Mouse (Mus musculus) lung, postnatal 0 days (tissue): Measurements from ENCODE around the gene Gusb. TPM values are rescaled to one million over a fixed set of nuclear protein-coding genes. Genes with fewer than 3 reads are reported as not detected.

Experiments used
- ATAC-seq: fragments of 200-750 bp; cut with Nextera tagmentation; 2 replicates; pipeline ENCODE4 v1.8.0; 2017; ENCODE audit warnings: moderate library complexity
- DNase-seq: peaks from one replicate; pipeline ENCODE4 v3.0.0-alpha.2; 2016; ENCODE audit warnings: low spot score
- H3K27ac ChIP-seq: fragments of 300-500 bp; sonication (generic); 2 replicates; pipeline ENCODE4 v1.5.1; 2014; ENCODE audit warnings: antibody characterized with exemption, mild to moderate bottlenecking, low read length, mixed read lengths
- H3K27me3 ChIP-seq: fragments of 300-500 bp; sonication (generic); replicated peaks from 2 replicates; pipeline ENCODE4 v1.6.1; 2014; ENCODE audit warnings: low read length, mixed read lengths; ENCODE audit not compliant: insufficient read depth
- H3K36me3 ChIP-seq: fragments of 300-500 bp; sonication (generic); 2 replicates; pipeline ENCODE4 v1.6.1; 2014; ENCODE audit warnings: low read length, mixed read lengths; ENCODE audit not compliant: insufficient read depth
- H3K4me1 ChIP-seq: fragments of 300-500 bp; sonication (generic); 2 replicates; pipeline ENCODE4 v1.6.1; 2014; ENCODE audit warnings: antibody characterized with exemption, low read depth, low read length, mixed read lengths; ENCODE audit not compliant: insufficient read depth
- H3K4me2 ChIP-seq: fragments of 300-500 bp; sonication (generic); replicated peaks from 2 replicates; pipeline ENCODE4 v1.6.1; 2014; ENCODE audit warnings: low read depth, mild to moderate bottlenecking, low read length, moderate library complexity, mixed read lengths
- H3K4me3 ChIP-seq: fragments of 300-500 bp; sonication (generic); 2 replicates; pipeline ENCODE4 v1.5.1; 2014; ENCODE audit warnings: low read depth, low read length
- H3K9ac ChIP-seq: fragments of 300-500 bp; sonication (generic); replicated peaks from 2 replicates; pipeline ENCODE4 v1.6.1; 2014; ENCODE audit warnings: low read depth, mild to moderate bottlenecking
- H3K9me3 ChIP-seq: fragments of 300-500 bp; sonication (generic); 2 replicates; pipeline ENCODE4 v1.6.1; 2016; ENCODE audit warnings: low read length, mixed read lengths
- CTCF ChIP-seq: IDR thresholded peaks from 2 replicates; pipeline ENCODE4 v1.5.1; 2016; ENCODE audit warnings: antibody characterized with exemption, mild to moderate bottlenecking
- EP300 ChIP-seq: IDR thresholded peaks from 2 replicates; pipeline ENCODE4 v1.6.1; 2016; ENCODE audit warnings: antibody characterized with exemption, mild to moderate bottlenecking, control low read depth
- WGBS: fragments of 180-500 bp; shearing (Covaris S2); extraction: QIAGEN DNeasy Blood & Tissue Kit; methylation state at CpG from one replicate; pipeline ENCODE4 v1.1.7; 2014; 5-methylcytosine and 5-hydroxymethylcytosine counted together
- polyA plus RNA-seq: library from polyadenylated mRNA; unstranded; fragments of >200 nt; fragmentation: Nextera tagmentation; extraction: Ambion mirVana; gene quantifications from 2 replicates; pipeline ENCODE4 v1.2.1, GENCODE M21; 2015

Gene Gusb
- polyA plus RNA-seq, 1 experiment from 2014 or later: 50.0 TPM

- no peak for ATAC-seq
- no peak overlapping the region; the same call in 1 of the 2 replicates for H3K4me2 ChIP-seq
- H3K4me3 ChIP-seq: no peak overlapping the region
- H3K27ac ChIP-seq: no peak overlapping the region
- 33% methylated on average over 2 of the region's 2 CpGs for WGBS
- TF ChIP-seq CTCF: no peak
- no peak for TF ChIP-seq EP300
- no peak for DNase-seq
- H3K9ac ChIP-seq: no peak overlapping the region
- no peaks in the 10 kb centered on the region for H3K27me3 ChIP-seq
- no peaks in the 10 kb centered on the region for H3K36me3 ChIP-seq
- H3K9me3 ChIP-seq: no peaks in the 10 kb centered on the region
- H3K4me1 ChIP-seq: no peaks in the 10 kb centered on the region
These were observed 62.6 kb downstream of the Gusb start for GRCm38 (mm10) chr5:129940281-129940680.

Other genes with a start within 250 kb of the Gusb start
- gene Psph, start 215.6 kb downstream of the Gusb start, polyA plus RNA-seq: 20.8 and 21.4 TPM in 2 replicates
- 25.5 and 30.9 TPM in 2 replicates for gene Sumf2, start 156.1 kb downstream of the Gusb start, polyA plus RNA-seq
- gene Chchd2, start 115.6 kb downstream of the Gusb start, polyA plus RNA-seq: 623 and 686 TPM in 2 replicates
- gene Zbed5, start 107.3 kb downstream of the Gusb start, polyA plus RNA-seq: 2.3 and 2.7 TPM in 2 replicates
- 0.08 and 0.10 TPM in 2 replicates for gene Phkg1, start 104.5 kb downstream of the Gusb start, polyA plus RNA-seq
- gene Nupr1l, start 94.5 kb downstream of the Gusb start, polyA plus RNA-seq: 5.5 and 6.2 TPM in 2 replicates
- gene Vkorc1l1, start 61.1 kb downstream of the Gusb start, polyA plus RNA-seq: 14.9 and 15.2 TPM in 2 replicates
- gene Asl, start 26.2 kb upstream of the Gusb start, polyA plus RNA-seq: 27.3 and 29.7 TPM in 2 replicates
- gene Crcp, start 26.2 kb upstream of the Gusb start, polyA plus RNA-seq: 31.0 and 31.5 TPM in 2 replicates
- 31.5 and 36.9 TPM in 2 replicates for gene Tpst1, start 70.3 kb upstream of the Gusb start, polyA plus RNA-seq
- gene Kctd7, start 141.8 kb upstream of the Gusb start, polyA plus RNA-seq: 5.1 and 5.5 TPM in 2 replicates
- gene Rabgef1, start 168.7 kb upstream of the Gusb start, polyA plus RNA-seq: 48.4 and 50.5 TPM in 2 replicates
- gene Tmem248, start 214.0 kb upstream of the Gusb start, polyA plus RNA-seq: 41.0 and 46.4 TPM in 2 replicates